Mouse (Mus musculus): ENCODE measurements at regions not wholly inside any gene's neighbourhood (a gene's known extent, or its start where the extent isn't known, plus 50 kb on each side); places are given as distances from the start of the nearest gene placed in this dataset.

GRCm38 (mm10) chr2:168834771-168835170, 67.0 kb upstream of the Sall4 start:
- TF ChIP-seq CTCF (IDR thresholded peaks at IDR 0.05; ENCODE audit: low read depth) (no peak), EP300 (IDR thresholded peaks at IDR 0.05; ENCODE audit: low read depth) (no peak)

Measured in heart, postnatal 0 days (tissue).